In genomic region chr4:150236521-150237481, GRCm38 (mm10) we compare ENCODE assay signal across 8 mouse cellular contexts. TPM values are rescaled to one million over a fixed set of nuclear protein-coding genes. Genes with fewer than 3 reads are reported as not detected.
DNase-seq lines count a peak whose midpoint lies in the region; ATAC-seq and TF ChIP-seq lines count a peak whose summit lies in the region.

Gene Eno1, plus strand, starts transcription at chr4:150236721.

- H3K4me3 ChIP-seq in MEL (ENCODE audit: control insufficient read depth in 1 of 2, insufficient read depth in 1 of 2, low read depth in 2 of 2, low read length in 2 of 2), result peak within 1 kb of the TSS; percentile 91 to 99
- peak within 1 kb of the TSS; percentile 75 for H3K4me3 ChIP-seq in cerebellum, adult 2 months (replicated peaks; ENCODE audit: insufficient read depth, low read depth, low read length)
- H3K4me3 ChIP-seq in lung, embryonic 16.5 days (ENCODE audit: low read length), result peak within 1 kb of the TSS; percentile 75

- peak; percentile 84 to 87 for ATAC-seq in hematopoietic stem cell, adult 5-6 weeks (replicated peaks in 1 of 2; ENCODE audit: insufficient read depth in 1 of 2, low FRiP score in 2 of 2, low TSS enrichment in 1 of 2, low read depth in 1 of 2, poor library complexity in 2 of 2, severe bottlenecking in 2 of 2)
- ATAC-seq in lung, embryonic 16.5 days (ENCODE audit: low read depth), result peak; percentile 98

- peak; percentile 98 for DNase-seq in MEL (ENCODE audit: low read depth, low spot score)
- peak; percentile 94 to 97 for DNase-seq in cerebellum, adult 2 months
- DNase-seq in forelimb bud, embryonic 11.5 days (ENCODE audit: low read depth, low spot score), result peak; percentile 99
- peak; percentile 94 for DNase-seq in layer of hippocampus, adult 9-10 months (ENCODE audit: low spot score)
- DNase-seq in ovary, postnatal 10 days (ENCODE audit: low spot score), result peak; percentile 98
- peak; percentile 96 for DNase-seq in thymus, postnatal 14 days

- H3K27ac ChIP-seq in MEL (ENCODE audit: control insufficient read depth, low read depth, low read length), result peak within 1 kb of the TSS; percentile 88
- H3K27ac ChIP-seq in cerebellum, adult 2 months (ENCODE audit: insufficient read depth, low read length), result peak within 1 kb of the TSS; percentile 86
- peak within 1 kb of the TSS; percentile 99 for H3K27ac ChIP-seq in lung, embryonic 16.5 days (ENCODE audit: low read length)

- H3K27me3 ChIP-seq in MEL (ENCODE audit: control insufficient read depth in 1 of 2, insufficient read depth in 2 of 2, low read length in 2 of 2), result no peaks in the 10 kb centered on the region
- H3K27me3 ChIP-seq in cerebellum, adult 2 months (ENCODE audit: control insufficient read depth, insufficient read depth, low read length), result no peaks in the 10 kb centered on the region
- no peaks in the 10 kb centered on the region for H3K27me3 ChIP-seq in lung, embryonic 16.5 days (ENCODE audit: control insufficient read depth, insufficient read depth, low read depth, low read length)

- peaks cover 8 to 37% of the 10 kb centered on the region in 2 experiments for H3K36me3 ChIP-seq in MEL (ENCODE audit: control insufficient read depth in 1 of 2, insufficient read depth in 2 of 2, low read length in 2 of 2)
- peaks cover 15% of the 10 kb centered on the region for H3K36me3 ChIP-seq in lung, embryonic 16.5 days (ENCODE audit: control insufficient read depth, insufficient read depth, low read length)

- H3K79me2 ChIP-seq in MEL (ENCODE audit: control insufficient read depth, insufficient read depth, low read length, poor library complexity), result peaks cover 47% of the 10 kb centered on the region

- H3K4me2 ChIP-seq in lung, embryonic 16.5 days (ENCODE audit: low read depth, low read length), result peak within 1 kb of the TSS; percentile 73

- peak; percentile 51 to 90; a peak in 3 of 4 replicates for TF ChIP-seq POLR2A in MEL (IDR thresholded peaks at IDR 0.05; ENCODE audit: control insufficient read depth in 1 of 2, insufficient read depth in 1 of 2, low read depth in 1 of 2, low read length in 2 of 2, poor library complexity in 1 of 2)
- TF ChIP-seq POLR2A in cerebellum, adult 2 months (IDR thresholded peaks at IDR 0.05; ENCODE audit: borderline replicate concordance, insufficient read depth, low read length), result peak; percentile 83

- H3K9me3 ChIP-seq in MEL (replicated peaks; ENCODE audit: insufficient read depth, low read length), result no peaks in the 10 kb centered on the region
- no peaks in the 10 kb centered on the region for H3K9me3 ChIP-seq in lung, embryonic 16.5 days (ENCODE audit: control insufficient read depth, low read length)

- H3K4me1 ChIP-seq in MEL (ENCODE audit: control insufficient read depth in 1 of 2, insufficient read depth in 2 of 2, low read length in 2 of 2), result peaks cover 7 to 37% of the 10 kb centered on the region in 2 experiments
- peaks cover 22% of the 10 kb centered on the region for H3K4me1 ChIP-seq in cerebellum, adult 2 months (ENCODE audit: control insufficient read depth, insufficient read depth, low read length)
- peaks cover 28% of the 10 kb centered on the region for H3K4me1 ChIP-seq in lung, embryonic 16.5 days (replicated peaks; ENCODE audit: control insufficient read depth, insufficient read depth, low read length)

- peak in 1 of 2 experiments; percentile 23; a peak in 1 of 4 replicates for TF ChIP-seq EP300 in MEL (IDR thresholded peaks at IDR 0.05; ENCODE audit: low read depth in 1 of 2, low read length in 2 of 2)

- no peak for TF ChIP-seq CTCF in MEL (IDR thresholded peaks at IDR 0.05 in 2 of 3, conservative IDR thresholded peaks at IDR 0.05 in 1 of 3; ENCODE audit: control insufficient read depth in 1 of 3, insufficient read depth in 1 of 3, low read depth in 2 of 3, low read length in 3 of 3, poor library complexity in 1 of 3, severe bottlenecking in 1 of 3)
- no peak for TF ChIP-seq CTCF in cerebellum, adult 2 months (IDR thresholded peaks at IDR 0.05; ENCODE audit: borderline replicate concordance, insufficient read depth, low read depth, low read length)

- H3K9ac ChIP-seq in MEL (ENCODE audit: control insufficient read depth, low read depth, low read length, poor library complexity, severe bottlenecking), result peak within 1 kb of the TSS; percentile 92
- H3K9ac ChIP-seq in lung, embryonic 16.5 days (ENCODE audit: low read length), result peak within 1 kb of the TSS; percentile 84

- no peak for TF ChIP-seq RAD21 in MEL (IDR thresholded peaks at IDR 0.05; ENCODE audit: low read depth, low read length)

- WGBS in cerebellum, adult 2 months, result under 1% methylated on average over 78 of the region's 78 CpGs
- WGBS in lung, embryonic 16.5 days, result under 1% methylated on average over 61 of the region's 78 CpGs

TF ChIP-seq in MEL, 35 proteins besides CTCF, POLR2A, EP300 and RAD21:
- no peak; the same call in 1 of the 2 replicates for TF ChIP-seq KAT2A (conservative IDR thresholded peaks at IDR 0.05; ENCODE audit: low read depth, low read length)
- TF ChIP-seq GABPA (IDR thresholded peaks at IDR 0.05; ENCODE audit: low read depth, low read length), result no peak
- peak; percentile 68 for TF ChIP-seq HCFC1 (IDR thresholded peaks at IDR 0.05; ENCODE audit: low read depth, low read length)
- 0 out of 2 replicates have a peak, but pooled peaks have one; percentile 12 for TF ChIP-seq CHD2 (IDR thresholded peaks at IDR 0.05; ENCODE audit: low read length)
- TF ChIP-seq NRF1 (IDR thresholded peaks at IDR 0.05; ENCODE audit: insufficient read depth, low read depth, low read length, poor library complexity, severe bottlenecking), result peak; percentile 76
- no peak for TF ChIP-seq ZMIZ1 (IDR thresholded peaks at IDR 0.05; ENCODE audit: low read depth, low read length)
- TF ChIP-seq ZC3H11A (IDR thresholded peaks at IDR 0.05; ENCODE audit: low read depth, low read length), result no peak
- TF ChIP-seq POLR2AphosphoS5 (IDR thresholded peaks at IDR 0.05; ENCODE audit: borderline replicate concordance, low read depth, low read length), result no peak
- TF ChIP-seq MEF2A (IDR thresholded peaks at IDR 0.05; ENCODE audit: extremely low read depth, insufficient replicate concordance, low read depth, low read length, poor library complexity, severe bottlenecking), result no peak
- TF ChIP-seq ZKSCAN1 (IDR thresholded peaks at IDR 0.05; ENCODE audit: low read depth, low read length), result no peak
- TF ChIP-seq USF2 (IDR thresholded peaks at IDR 0.05; ENCODE audit: borderline replicate concordance in 1 of 2, insufficient read depth in 1 of 2, low read depth in 1 of 2, low read length in 2 of 2), result no peak
- peak; percentile 82 for TF ChIP-seq POLR2AphosphoS2 (IDR thresholded peaks at IDR 0.05; ENCODE audit: low read length)
- TF ChIP-seq E2F4 (IDR thresholded peaks at IDR 0.05; ENCODE audit: borderline replicate concordance, low read depth, low read length), result no peak
- 0 out of 2 replicates have a peak, but pooled peaks have one; percentile 48 for TF ChIP-seq MYC (IDR thresholded peaks at IDR 0.05; ENCODE audit: low read depth, low read length)
- TF ChIP-seq GATA1 (IDR thresholded peaks at IDR 0.05; ENCODE audit: low read depth, low read length), result no peak
- TF ChIP-seq ETS1 (IDR thresholded peaks at IDR 0.05; ENCODE audit: low read depth, low read length), result peak; percentile 23; the same call in 1 of the 2 replicates
- peak; percentile 16; the same call in 1 of the 2 replicates for TF ChIP-seq ELF1 (IDR thresholded peaks at IDR 0.05; ENCODE audit: low read depth, low read length)
- TF ChIP-seq MAZ (IDR thresholded peaks at IDR 0.05; ENCODE audit: low read depth, low read length), result peak; percentile 95
- peak; percentile 54; the same call in 1 of the 2 replicates for TF ChIP-seq UBTF (IDR thresholded peaks at IDR 0.05; ENCODE audit: borderline replicate concordance, insufficient read depth, low read depth, low read length)
- peak; percentile 53; the same call in 1 of the 2 replicates for TF ChIP-seq BHLHE40 (IDR thresholded peaks at IDR 0.05; ENCODE audit: borderline replicate concordance, low read depth, low read length)
- no peak for TF ChIP-seq MAFK (IDR thresholded peaks at IDR 0.05; ENCODE audit: borderline replicate concordance, low read depth, low read length)
- TF ChIP-seq CHD1 (IDR thresholded peaks at IDR 0.05; ENCODE audit: low read depth, low read length), result no peak
- TF ChIP-seq RCOR1 (IDR thresholded peaks at IDR 0.05; ENCODE audit: low read depth, low read length), result peak; percentile 15; the same call in 1 of the 2 replicates
- no peak for TF ChIP-seq JUND (IDR thresholded peaks at IDR 0.05; ENCODE audit: low read depth, low read length)
- TF ChIP-seq MYB (IDR thresholded peaks at IDR 0.05; ENCODE audit: low read depth, low read length), result no peak
- TF ChIP-seq MAX (IDR thresholded peaks at IDR 0.05; ENCODE audit: low read length), result 0 out of 2 replicates have a peak, but pooled peaks have one; percentile 44
- peak; percentile 84 for TF ChIP-seq TBP (IDR thresholded peaks at IDR 0.05; ENCODE audit: low read depth, low read length)
- peak; percentile 38 for TF ChIP-seq USF1 (IDR thresholded peaks at IDR 0.05; ENCODE audit: low read depth, low read length)
- TF ChIP-seq TCF12 (IDR thresholded peaks at IDR 0.05; ENCODE audit: low read depth, low read length), result no peak; the same call in 1 of the 2 replicates
- no peak for TF ChIP-seq ZNF384 (IDR thresholded peaks at IDR 0.05; ENCODE audit: low read depth, low read length)
- peak; percentile 61 for TF ChIP-seq MXI1 (IDR thresholded peaks at IDR 0.05; ENCODE audit: low read depth, low read length)
- peak; percentile 54 for TF ChIP-seq SIN3A (IDR thresholded peaks at IDR 0.05; ENCODE audit: low read length)
- TF ChIP-seq SMC3 (IDR thresholded peaks at IDR 0.05; ENCODE audit: low read depth, low read length), result no peak
- TF ChIP-seq TAL1 (IDR thresholded peaks at IDR 0.05; ENCODE audit: low read length), result no peak
- peak; percentile 84 for TF ChIP-seq NELFE (IDR thresholded peaks at IDR 0.05; ENCODE audit: low read depth, low read length)

RNA-seq across cellular contexts. Expression of gene Eno1, which starts in this region (rescaled TPM):
- total RNA-seq in MEL (2012; rRNA removed), result 254 and 516 TPM in 2 replicates
- 1,000 to 10,000 TPM in 1 of 2 experiments, 100 to 1,000 TPM in 1; 737 to 5,492 TPM for polyA plus RNA-seq in MEL (2012; ENCODE audit: insufficient read depth in 1 of 2, insufficient read length in 2 of 2, low read depth in 1 of 2, low replicate concordance in 2 of 2, missing spikeins in 1 of 2)
- 918 and 961 TPM in 2 replicates for polyA plus RNA-seq in cerebellum, adult 2 months (2012; rRNA removed)
- 133 and 179 TPM in 2 replicates for total RNA-seq in hematopoietic stem cell, adult 5-6 weeks (2017)
- polyA plus RNA-seq in lung, embryonic 16.5 days (2015; fragmentation: Nextera tagmentation; extraction: Ambion mirVana), result 1,425 and 1,551 TPM in 2 replicates

Comparison
In these comparisons a context has a peak if more than half of its experiments do, and no peak if none do; other contexts are left out.
1. Peak in every context shown above with its lines: DNase-seq, ATAC-seq, H3K4me3 ChIP-seq and H3K27ac ChIP-seq.